Mouse (Mus musculus): ENCODE results near the gene Abhd17c. TPM values are rescaled to one million over a fixed set of nuclear protein-coding genes. Genes with fewer than 3 reads are reported as not detected.

Gene Abhd17c
- polyA plus RNA-seq, 1 experiment from 2014 or later = 41.9 TPM

- no peak for DNase-seq (ENCODE audit: low spot score)
- no peaks in the 10 kb centered on the region for H3K9me3 ChIP-seq (ENCODE audit: control insufficient read depth, low read length)
- H3K9ac ChIP-seq (ENCODE audit: low read length) = no peak overlapping the region
- H3K27me3 ChIP-seq (replicated peaks; ENCODE audit: control insufficient read depth, insufficient read depth, low read length) = peaks cover 23% of the 10 kb centered on the region
- no peak overlapping the region for H3K4me3 ChIP-seq (ENCODE audit: low read depth, low read length)
- 67% methylated on average over 3 of the region's 3 CpGs for WGBS
- no peak overlapping the region for H3K4me2 ChIP-seq (ENCODE audit: low read length)
- H3K36me3 ChIP-seq (ENCODE audit: control insufficient read depth, insufficient read depth, low read length) = no peaks in the 10 kb centered on the region
- H3K4me1 ChIP-seq (replicated peaks; ENCODE audit: control insufficient read depth, insufficient read depth, low read length) = peaks cover 10% of the 10 kb centered on the region
- no peak overlapping the region for H3K27ac ChIP-seq (ENCODE audit: low read depth)
- ATAC-seq (replicated peaks; ENCODE audit: low FRiP score, low TSS enrichment, low read depth) = no peak
Observed at GRCm38 (mm10) chr7:84088191-84088590, 63.5 kb downstream of the Abhd17c start.

- peaks cover 23% of the 10 kb centered on the region for H3K27me3 ChIP-seq (replicated peaks; ENCODE audit: control insufficient read depth, insufficient read depth, low read length)
- H3K4me3 ChIP-seq (ENCODE audit: low read depth, low read length) = peak within 1 kb of the TSS; percentile 38
- H3K27ac ChIP-seq (ENCODE audit: low read depth) = no peak within 1 kb of the TSS
- no peaks in the 10 kb centered on the region for H3K36me3 ChIP-seq (ENCODE audit: control insufficient read depth, insufficient read depth, low read length)
- WGBS = 1% methylated on average over 48 of the region's 54 CpGs
- peak; percentile 81 for ATAC-seq (replicated peaks; ENCODE audit: low FRiP score, low TSS enrichment, low read depth)
- H3K4me1 ChIP-seq (replicated peaks; ENCODE audit: control insufficient read depth, insufficient read depth, low read length) = peaks cover 10% of the 10 kb centered on the region
- peak within 1 kb of the TSS; percentile 69 for H3K4me2 ChIP-seq (ENCODE audit: low read length)
- peak; percentile 92 for DNase-seq (ENCODE audit: low spot score)
- H3K9me3 ChIP-seq (ENCODE audit: control insufficient read depth, low read length) = no peaks in the 10 kb centered on the region
- H3K9ac ChIP-seq (ENCODE audit: low read length) = no peak within 1 kb of the TSS
Observed at GRCm38 (mm10) chr7:84086039-84086829, 65.5 kb downstream of the Abhd17c start, which contains the start of gene Cemip. Gene Cemip (minus strand): TSS chr7:84086502.

GRCm38 (mm10) chr7:84085049-84085945 lies 66.4 kb downstream of the Abhd17c start:
- Histone ChIP-seq H3K4me2 (ENCODE audit: low read length) (peak overlapping the region; percentile 69), H3K4me3 (ENCODE audit: low read depth, low read length) (peak overlapping the region; percentile 38), H3K27me3 (replicated peaks; ENCODE audit: control insufficient read depth, insufficient read depth, low read length) (peaks cover 23% of the 10 kb centered on the region), H3K9ac (ENCODE audit: low read length) (no peak overlapping the region), H3K27ac (ENCODE audit: low read depth) (no peak overlapping the region), H3K36me3 (ENCODE audit: control insufficient read depth, insufficient read depth, low read length) (no peaks in the 10 kb centered on the region), H3K9me3 (ENCODE audit: control insufficient read depth, low read length) (no peaks in the 10 kb centered on the region), H3K4me1 (replicated peaks; ENCODE audit: control insufficient read depth, insufficient read depth, low read length) (peaks cover 10% of the 10 kb centered on the region)
- peak; percentile 89 for DNase-seq (ENCODE audit: low spot score)
- 5% methylated on average over 39 of the region's 39 CpGs for WGBS
- ATAC-seq (replicated peaks; ENCODE audit: low FRiP score, low TSS enrichment, low read depth) = no peak

DNA sequence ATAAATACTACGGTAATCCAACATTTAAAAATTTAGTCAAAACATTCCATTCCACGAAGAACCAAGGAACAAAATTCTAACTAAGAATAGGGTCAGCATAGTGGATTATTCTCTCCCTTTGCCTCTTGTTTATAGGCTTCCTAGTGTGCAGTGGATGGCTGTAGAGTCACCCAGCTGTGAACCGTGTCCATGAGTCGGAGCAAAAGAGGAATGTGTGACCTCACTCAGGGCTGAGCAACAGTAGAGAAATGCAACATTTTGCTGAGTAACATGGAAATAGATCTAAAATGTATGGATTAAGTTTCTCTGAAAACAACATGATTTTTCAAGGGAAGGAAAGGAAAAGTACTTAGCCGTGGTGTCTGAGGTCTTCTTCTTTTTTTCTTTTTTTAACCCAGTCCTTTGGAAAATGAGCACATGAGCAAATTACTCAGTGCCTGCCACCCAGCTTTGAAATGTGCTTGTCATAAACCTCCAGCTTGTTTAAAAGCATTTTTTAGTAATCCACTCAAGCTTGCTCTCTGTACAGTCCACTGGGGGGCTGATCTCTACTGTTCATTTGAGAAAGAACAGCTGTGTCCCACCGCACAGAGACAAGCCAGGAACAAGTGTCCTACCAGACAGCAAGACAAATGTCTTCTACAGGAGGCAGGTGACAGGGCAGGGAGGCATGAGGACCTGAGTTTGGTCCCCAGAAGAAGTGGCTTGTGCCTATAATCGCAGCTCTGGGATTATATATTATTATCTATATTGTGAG lies 74.3 kb downstream of the Abhd17c start:
- DNase-seq (ENCODE audit: low spot score) = no peak
- Histone ChIP-seq H3K9me3 (ENCODE audit: control insufficient read depth, low read length) (no peaks in the 10 kb centered on the region), H3K4me3 (ENCODE audit: low read depth, low read length) (no peak overlapping the region), H3K4me1 (replicated peaks; ENCODE audit: control insufficient read depth, insufficient read depth, low read length) (no peaks in the 10 kb centered on the region), H3K36me3 (ENCODE audit: control insufficient read depth, insufficient read depth, low read length) (no peaks in the 10 kb centered on the region), H3K4me2 (ENCODE audit: low read length) (no peak overlapping the region), H3K27me3 (replicated peaks; ENCODE audit: control insufficient read depth, insufficient read depth, low read length) (no peaks in the 10 kb centered on the region), H3K27ac (ENCODE audit: low read depth) (no peak overlapping the region), H3K9ac (ENCODE audit: low read length) (no peak overlapping the region)
- no peak for ATAC-seq (replicated peaks; ENCODE audit: low FRiP score, low TSS enrichment, low read depth)
- 66% methylated on average over 7 of the region's 7 CpGs for WGBS

DNA sequence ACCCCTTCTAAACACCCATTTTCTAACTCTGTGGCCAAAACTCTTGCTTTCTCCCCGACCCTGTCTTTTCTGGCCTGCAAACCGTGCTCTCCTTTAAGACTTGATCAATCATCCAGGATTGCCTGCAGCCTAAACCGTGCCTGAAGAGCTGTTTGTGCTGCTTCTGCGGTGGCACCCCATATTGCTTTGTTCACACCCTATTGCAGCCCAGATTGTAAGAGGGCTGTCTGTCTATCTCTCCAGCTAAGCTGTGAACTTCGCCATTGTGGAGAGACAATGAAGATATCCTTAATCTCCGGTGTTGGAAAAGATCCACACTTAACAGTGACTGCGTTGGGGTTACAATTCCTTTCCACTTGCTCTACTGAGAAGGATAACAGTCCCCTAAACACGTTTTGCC lies 77.4 kb downstream of the Abhd17c start:
- WGBS = 51% methylated on average over 8 of the region's 8 CpGs
- Histone ChIP-seq H3K4me2 (ENCODE audit: low read length) (no peak overlapping the region), H3K4me3 (ENCODE audit: low read depth, low read length) (no peak overlapping the region), H3K36me3 (ENCODE audit: control insufficient read depth, insufficient read depth, low read length) (no peaks in the 10 kb centered on the region), H3K9ac (ENCODE audit: low read length) (no peak overlapping the region), H3K27me3 (replicated peaks; ENCODE audit: control insufficient read depth, insufficient read depth, low read length) (no peaks in the 10 kb centered on the region), H3K27ac (ENCODE audit: low read depth) (no peak overlapping the region), H3K4me1 (replicated peaks; ENCODE audit: control insufficient read depth, insufficient read depth, low read length) (no peaks in the 10 kb centered on the region), H3K9me3 (ENCODE audit: control insufficient read depth, low read length) (no peaks in the 10 kb centered on the region)
- DNase-seq (ENCODE audit: low spot score) (no peak), ATAC-seq (replicated peaks; ENCODE audit: low FRiP score, low TSS enrichment, low read depth) (no peak)

- whole genome bisulfite sequencing = 68% methylated on average over 3 of the region's 3 CpGs
- Histone ChIP-seq H3K27ac (ENCODE audit: low read depth) (no peak overlapping the region), H3K9me3 (ENCODE audit: control insufficient read depth, low read length) (no peaks in the 10 kb centered on the region)
Observed at GRCm38 (mm10) chr7:84073856-84074255, 77.8 kb downstream of the Abhd17c start.

DNA sequence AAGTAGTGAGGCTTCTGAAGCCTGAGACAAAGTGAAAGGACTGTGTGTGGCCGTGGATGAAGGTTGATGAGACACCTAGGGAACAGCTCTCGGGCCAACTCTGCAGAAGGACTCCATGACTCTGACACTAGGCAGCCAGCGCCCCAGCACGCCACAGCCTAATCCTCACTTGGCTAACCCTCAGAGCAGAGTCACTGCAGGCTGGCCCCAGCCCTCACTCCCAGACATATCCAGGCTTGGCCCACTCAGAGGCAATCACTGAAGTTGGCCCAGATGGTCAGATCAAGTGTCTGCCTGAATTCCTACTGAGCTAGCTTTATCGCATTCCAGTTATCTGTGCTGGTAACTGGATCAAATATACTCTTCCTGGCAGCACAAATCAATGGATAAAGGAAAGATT lies 82.8 kb downstream of the Abhd17c start:
- Histone ChIP-seq H3K27me3 (replicated peaks; ENCODE audit: control insufficient read depth, insufficient read depth, low read length) (no peaks in the 10 kb centered on the region), H3K9me3 (ENCODE audit: control insufficient read depth, low read length) (no peaks in the 10 kb centered on the region), H3K4me2 (ENCODE audit: low read length) (no peak overlapping the region), H3K36me3 (ENCODE audit: control insufficient read depth, insufficient read depth, low read length) (no peaks in the 10 kb centered on the region), H3K27ac (ENCODE audit: low read depth) (no peak overlapping the region), H3K9ac (ENCODE audit: low read length) (no peak overlapping the region), H3K4me1 (replicated peaks; ENCODE audit: control insufficient read depth, insufficient read depth, low read length) (no peaks in the 10 kb centered on the region), H3K4me3 (ENCODE audit: low read depth, low read length) (no peak overlapping the region)
- DNase-seq (ENCODE audit: low spot score) (no peak), ATAC-seq (replicated peaks; ENCODE audit: low FRiP score, low TSS enrichment, low read depth) (no peak)
- WGBS = 74% methylated on average over 5 of the region's 5 CpGs

More at GRCm38 (mm10) chr7:84073856-84074255, 77.8 kb downstream of the Abhd17c start:
- no peak overlapping the region for H3K4me3 ChIP-seq (ENCODE audit: low read depth, low read length)
- no peaks in the 10 kb centered on the region for H3K36me3 ChIP-seq (ENCODE audit: control insufficient read depth, insufficient read depth, low read length)
- H3K27me3 ChIP-seq (replicated peaks; ENCODE audit: control insufficient read depth, insufficient read depth, low read length) = no peaks in the 10 kb centered on the region
- H3K9ac ChIP-seq (ENCODE audit: low read length) = no peak overlapping the region
- no peaks in the 10 kb centered on the region for H3K4me1 ChIP-seq (replicated peaks; ENCODE audit: control insufficient read depth, insufficient read depth, low read length)
- DNase-seq (ENCODE audit: low spot score) = no peak
- no peak for ATAC-seq (replicated peaks; ENCODE audit: low FRiP score, low TSS enrichment, low read depth)
- no peak overlapping the region for H3K4me2 ChIP-seq (ENCODE audit: low read length)

- WGBS = 92% methylated on average over 7 of the region's 7 CpGs
Observed at GRCm38 (mm10) chr7:84059799-84060198, 91.9 kb downstream of the Abhd17c start.

More at GRCm38 (mm10) chr7:84059799-84060198, 91.9 kb downstream of the Abhd17c start:
- Histone ChIP-seq H3K4me2 (ENCODE audit: low read length) (no peak overlapping the region), H3K27me3 (replicated peaks; ENCODE audit: control insufficient read depth, insufficient read depth, low read length) (no peaks in the 10 kb centered on the region), H3K4me3 (ENCODE audit: low read depth, low read length) (no peak overlapping the region), H3K9me3 (ENCODE audit: control insufficient read depth, low read length) (no peaks in the 10 kb centered on the region), H3K27ac (ENCODE audit: low read depth) (no peak overlapping the region), H3K4me1 (replicated peaks; ENCODE audit: control insufficient read depth, insufficient read depth, low read length) (no peaks in the 10 kb centered on the region), H3K9ac (ENCODE audit: low read length) (no peak overlapping the region), H3K36me3 (ENCODE audit: control insufficient read depth, insufficient read depth, low read length) (no peaks in the 10 kb centered on the region)
- DNase-seq (ENCODE audit: low spot score) = no peak
- no peak for ATAC-seq (replicated peaks; ENCODE audit: low FRiP score, low TSS enrichment, low read depth)

All from intestine, embryonic 14.5 days (tissue).